Mouse (Mus musculus) thymus, adult 2 months (tissue): ENCODE measurements around the gene Ube2f. TPM values are rescaled to one million over a fixed set of nuclear protein-coding genes. Genes with fewer than 3 reads are reported as not detected.

Experiments
- DNase-seq: peaks from one replicate; pipeline ENCODE4 v3.0.0; 2021
- H3K27ac ChIP-seq: fragments of 200-500 bp; 2 replicates; pipeline ENCODE4 v1.5.1; 2012; ENCODE audit warnings: low read length, control low read depth; ENCODE audit not compliant: control insufficient read depth, insufficient read depth
- H3K27me3 ChIP-seq: fragments of 200-500 bp; 2 replicates; pipeline ENCODE4 v1.6.1; 2012; ENCODE audit warnings: mild to moderate bottlenecking, low read length, moderate library complexity, mixed read lengths; ENCODE audit not compliant: control insufficient read depth, insufficient read depth
- H3K36me3 ChIP-seq: fragments of 200-500 bp; 2 replicates; pipeline ENCODE4 v1.6.1; 2012; ENCODE audit warnings: mild to moderate bottlenecking, low read length, moderate library complexity; ENCODE audit not compliant: control insufficient read depth, insufficient read depth
- H3K4me1 ChIP-seq: fragments of 200-500 bp; replicated peaks from 2 replicates; pipeline ENCODE4 v1.6.1; 2012; ENCODE audit warnings: low read length; ENCODE audit not compliant: control insufficient read depth, insufficient read depth
- H3K4me3 ChIP-seq: fragments of 200-500 bp; 2 replicates; pipeline ENCODE4 v1.5.1; 2012; ENCODE audit warnings: mild to moderate bottlenecking, low read length, control low read depth, moderate library complexity; ENCODE audit not compliant: control insufficient read depth, insufficient read depth
- CTCF ChIP-seq: fragments of 200-500 bp; IDR thresholded peaks from 2 replicates; pipeline ENCODE4 v1.5.1; 2012; ENCODE audit warnings: mild to moderate bottlenecking, control low read depth, low read length, moderate library complexity, borderline replicate concordance; ENCODE audit not compliant: control insufficient read depth, poor library complexity, insufficient read depth; ENCODE audit errors: extremely low read depth
- POLR2A ChIP-seq: fragments of 200-500 bp; IDR thresholded peaks from 2 replicates; pipeline ENCODE4 v1.6.1; 2012; ENCODE audit warnings: mild to moderate bottlenecking, low read length, control low read depth, moderate library complexity; ENCODE audit not compliant: control insufficient read depth, poor library complexity, insufficient read depth; ENCODE audit errors: extremely low read depth
- WGBS: fragments of 180-500 bp; shearing (Covaris S2); methylation state at CpG from one replicate; pipeline ENCODE4 v1.1.7; 2018; 5-methylcytosine and 5-hydroxymethylcytosine counted together
- polyA plus RNA-seq: library from polyadenylated mRNA; depleted of rRNA; stranded (reverse); fragments of >200 nt; gene quantifications from 2 replicates; pipeline ENCODE4 v1.2.3, GENCODE M21; 2012; rRNA removed

Gene Ube2f
- polyA plus RNA-seq, 1 experiment: 36.7 TPM

DNA sequence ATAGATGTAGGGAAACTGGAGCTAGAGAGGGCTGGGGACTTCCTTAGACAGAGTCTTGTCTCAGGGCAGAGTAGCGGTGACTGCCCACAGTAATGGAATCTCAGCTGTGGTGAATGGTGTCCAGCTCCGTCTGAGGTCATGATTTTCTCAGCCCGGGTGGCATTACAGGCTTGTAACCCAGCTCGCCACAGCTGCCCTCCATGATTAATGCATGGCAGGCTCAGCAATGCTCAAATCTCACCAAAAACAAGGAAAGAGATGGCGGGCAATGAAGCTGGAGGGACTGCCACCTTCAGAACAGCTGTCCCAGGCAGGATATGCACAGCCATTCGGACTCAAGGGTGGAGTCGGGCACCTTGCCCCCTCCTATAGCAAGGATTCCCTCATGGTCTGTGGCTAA, 87.3 kb downstream of the Ube2f start:
- H3K27ac ChIP-seq: no peak overlapping the region
- DNase-seq: no peak
- no peaks in the 10 kb centered on the region for H3K27me3 ChIP-seq
- H3K4me3 ChIP-seq: no peak overlapping the region
- H3K4me1 ChIP-seq: peaks cover 5% of the 10 kb centered on the region; the same call in 1 of the 2 replicates
- TF ChIP-seq POLR2A: no peak
- TF ChIP-seq CTCF: no peak
- WGBS: 81% methylated on average over 7 of the region's 7 CpGs
- H3K36me3 ChIP-seq: no peaks in the 10 kb centered on the region

Other genes with a start within 250 kb of the Ube2f start
- 0.27 and 0.70 TPM in 2 replicates for gene Rbm44, start 105.2 kb upstream of the Ube2f start, polyA plus RNA-seq
- 261 and 288 TPM in 2 replicates for gene Ramp1, start 70.5 kb upstream of the Ube2f start, polyA plus RNA-seq
- gene Scly, start 48.0 kb downstream of the Ube2f start, polyA plus RNA-seq: 25.6 and 25.9 TPM in 2 replicates
- gene Espnl, start 71.8 kb downstream of the Ube2f start, polyA plus RNA-seq: 0.71 and 0.85 TPM in 2 replicates
- 0.68 and 4.0 TPM in 2 replicates for gene Klhl30, start 100.7 kb downstream of the Ube2f start, polyA plus RNA-seq
- 1.4 and 2.5 TPM in 2 replicates for gene Erfe, start 116.1 kb downstream of the Ube2f start, polyA plus RNA-seq
- gene Ilkap, start 148.5 kb downstream of the Ube2f start, polyA plus RNA-seq: 90.3 and 104 TPM in 2 replicates
- 200 and 203 TPM in 2 replicates for gene Hes6, start 163.7 kb downstream of the Ube2f start, polyA plus RNA-seq
- gene Per2, start 209.0 kb downstream of the Ube2f start, polyA plus RNA-seq: 3.3 and 3.4 TPM in 2 replicates
- 7.1 and 7.7 TPM in 2 replicates for gene Traf3ip1, start 244.3 kb downstream of the Ube2f start, polyA plus RNA-seq